Mouse (Mus musculus) cerebellum, postnatal 14 days (tissue): ENCODE data around the gene Metap1d.
A peak's percentile ranks its signal among the peaks of the same experiment; 100 is the strongest.

Experiments used
- DNase-seq, 2 experiments: peaks; one replicate each; pipeline ENCODE4 v3.0.0; 2021; ENCODE audit warnings: mixed read lengths in 2 of 2

The Metap1d gene

DNA sequence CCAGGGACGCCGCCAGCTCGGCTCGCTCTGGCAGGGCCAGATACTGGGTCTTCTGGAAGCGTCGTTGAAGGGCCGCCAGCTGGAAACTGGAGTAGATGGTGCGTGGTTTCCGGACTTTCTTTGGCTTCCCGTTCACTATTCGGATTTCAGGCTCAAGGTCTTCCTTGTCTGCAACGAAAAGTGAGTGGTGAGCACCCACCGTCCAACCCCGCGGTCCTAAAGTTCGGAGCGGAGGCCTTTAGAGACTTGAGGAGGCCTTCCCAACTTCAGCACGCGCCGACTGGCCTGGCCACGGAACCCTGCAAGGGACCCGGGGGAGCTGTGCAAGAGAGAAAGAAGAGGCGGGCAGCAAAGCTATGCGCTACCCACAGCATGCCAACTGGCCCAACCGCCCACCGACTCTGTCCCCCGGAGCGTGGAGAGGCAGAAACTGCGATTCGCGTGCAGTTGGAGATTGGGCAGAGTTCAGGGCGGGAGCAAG lies 92.4 kb downstream of the Metap1d start:
- peak in 1 of 2 experiments; percentile 35 for DNase-seq

- DNase-seq = peak; percentile 29 to 37
Observed at GRCm38 (mm10) chr2:71545882-71546639, 93.0 kb downstream of the Metap1d start.

DNA sequence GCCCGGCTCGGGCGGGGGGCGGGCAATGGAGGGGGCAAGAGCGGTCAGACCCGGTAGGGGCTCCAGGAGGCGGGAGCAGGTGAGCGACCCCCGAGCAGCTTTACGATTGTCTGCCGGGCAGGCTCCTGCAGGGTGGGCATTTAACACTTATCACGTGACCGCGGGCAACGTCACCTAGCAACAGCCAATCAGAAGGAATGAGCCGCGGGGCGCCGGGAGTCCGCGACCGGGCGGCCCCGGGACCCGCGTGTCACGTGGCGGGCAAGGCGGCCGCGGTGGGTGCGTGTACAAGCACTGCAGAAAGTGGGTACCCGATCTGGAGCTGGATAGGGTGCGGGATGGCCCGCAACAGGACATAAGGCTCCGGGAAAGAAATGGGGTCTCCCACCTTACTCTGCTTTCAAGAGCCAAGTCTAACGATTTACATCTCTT lies 93.6 kb downstream of the Metap1d start, which contains the start of gene Dlx2:
TSS of gene Dlx2 (minus strand) at position 115 of the 432 bp plus-strand sequence.
- DNase-seq = peak; percentile 43 to 44

DNA sequence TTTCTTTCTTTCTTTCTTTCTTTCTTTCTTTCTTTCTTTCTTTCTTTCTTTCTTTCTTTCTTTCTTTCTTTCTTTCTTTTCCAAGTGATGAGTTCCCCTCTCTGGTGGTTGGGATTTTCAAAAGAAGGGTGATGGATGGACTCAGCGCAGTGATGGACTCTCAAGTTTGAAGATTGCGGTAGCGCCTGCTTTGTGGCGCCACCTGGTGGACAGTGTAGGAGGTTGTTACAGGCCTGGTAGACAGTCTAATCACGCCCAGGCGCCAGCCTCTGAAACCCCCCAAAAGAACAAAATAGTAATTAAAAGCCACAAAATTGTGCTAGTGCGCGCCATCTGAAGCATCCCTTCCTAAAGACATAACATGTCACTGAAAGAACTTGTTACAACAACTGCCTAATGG lies 94.8 kb downstream of the Metap1d start:
- DNase-seq = peak; percentile 81 to 87

DNA sequence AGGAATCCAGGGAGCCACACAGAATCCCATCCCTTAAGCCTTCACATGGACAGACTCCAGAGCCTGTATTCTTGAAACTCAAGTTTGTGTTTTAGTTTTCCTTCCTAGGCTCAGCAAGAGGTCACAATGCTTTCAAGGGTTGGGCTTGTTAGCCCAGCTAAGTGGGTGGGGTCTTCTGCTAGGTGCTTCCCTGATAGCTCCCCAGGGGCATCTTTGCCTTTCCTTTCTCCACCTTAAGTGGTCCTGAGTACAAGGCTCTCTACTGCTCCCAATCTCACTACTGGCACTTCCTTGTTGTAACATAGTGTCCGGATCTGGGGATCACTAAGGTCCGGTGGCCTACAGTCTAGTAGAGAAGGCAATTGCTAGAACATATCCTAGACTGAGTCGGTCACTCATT lies 97.3 kb downstream of the Metap1d start:
- no peak for DNase-seq

- DNase-seq = no peak
Observed at GRCm38 (mm10) chr2:71551704-71552103, 98.6 kb downstream of the Metap1d start.

DNA sequence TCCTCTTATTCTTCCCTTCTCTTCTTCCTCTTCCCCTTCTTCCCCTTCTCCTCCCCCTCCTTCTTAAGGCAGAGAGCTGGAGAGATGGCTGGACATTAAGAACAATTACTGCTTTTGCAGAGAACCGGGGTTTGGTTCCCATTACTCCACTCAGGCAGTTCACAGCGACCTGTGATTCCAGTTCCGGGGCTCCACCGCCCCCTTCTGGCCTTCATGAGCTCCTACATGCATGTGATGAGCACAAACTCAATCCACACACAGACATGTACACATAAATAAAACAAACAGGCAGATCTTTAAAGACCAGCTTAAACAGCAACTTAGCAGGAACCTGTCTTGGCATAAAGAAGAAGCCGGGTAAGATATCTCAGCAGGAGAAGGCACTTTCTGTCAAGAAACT lies 103.0 kb downstream of the Metap1d start:
- DNase-seq = no peak

DNA sequence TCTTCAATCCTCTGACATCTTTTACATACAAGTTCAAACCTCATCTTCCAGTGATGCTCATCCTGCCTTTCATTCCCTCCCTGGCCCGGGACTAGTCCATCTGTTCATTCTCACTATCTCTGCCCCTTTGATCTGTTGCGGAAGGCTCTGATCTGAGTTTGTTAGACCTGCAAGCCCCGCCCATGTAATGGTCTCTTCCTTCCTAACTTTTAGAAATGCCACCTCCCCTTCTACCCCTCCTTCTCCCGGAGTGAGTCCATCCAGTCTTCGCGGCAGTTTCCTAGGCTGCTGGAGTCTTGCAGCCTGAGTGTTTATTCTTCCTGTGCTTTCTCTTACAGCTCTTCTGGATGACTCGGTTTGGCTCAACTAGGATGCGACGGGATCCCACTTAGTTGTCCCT lies 113.4 kb downstream of the Metap1d start:
- DNase-seq = no peak

- no peak for DNase-seq
Observed at GRCm38 (mm10) chr2:71573736-71574135, 120.7 kb downstream of the Metap1d start.
